Mouse (Mus musculus) CD4-positive, CD25-positive, alpha-beta regulatory T cell, adult 4 months (primary cell): ENCODE data around the gene Zgrf1. TPM values are rescaled to one million over a fixed set of nuclear protein-coding genes. Genes with fewer than 3 reads are reported as not detected.

ENCODE experiments used
- ATAC-seq: one replicate; pipeline ENCODE4 v1.8.0; 2017
- polyA plus RNA-seq, 2 experiments: library from polyadenylated mRNA; unstranded; fragments of 100-300 nt; shearing (Covaris generic); gene quantifications; one replicate each; pipeline ENCODE4 v1.2.1; 2017

The Zgrf1 gene
- polyA plus RNA-seq: 1 to 10 TPM; 3.7 to 6.0 TPM

DNA sequence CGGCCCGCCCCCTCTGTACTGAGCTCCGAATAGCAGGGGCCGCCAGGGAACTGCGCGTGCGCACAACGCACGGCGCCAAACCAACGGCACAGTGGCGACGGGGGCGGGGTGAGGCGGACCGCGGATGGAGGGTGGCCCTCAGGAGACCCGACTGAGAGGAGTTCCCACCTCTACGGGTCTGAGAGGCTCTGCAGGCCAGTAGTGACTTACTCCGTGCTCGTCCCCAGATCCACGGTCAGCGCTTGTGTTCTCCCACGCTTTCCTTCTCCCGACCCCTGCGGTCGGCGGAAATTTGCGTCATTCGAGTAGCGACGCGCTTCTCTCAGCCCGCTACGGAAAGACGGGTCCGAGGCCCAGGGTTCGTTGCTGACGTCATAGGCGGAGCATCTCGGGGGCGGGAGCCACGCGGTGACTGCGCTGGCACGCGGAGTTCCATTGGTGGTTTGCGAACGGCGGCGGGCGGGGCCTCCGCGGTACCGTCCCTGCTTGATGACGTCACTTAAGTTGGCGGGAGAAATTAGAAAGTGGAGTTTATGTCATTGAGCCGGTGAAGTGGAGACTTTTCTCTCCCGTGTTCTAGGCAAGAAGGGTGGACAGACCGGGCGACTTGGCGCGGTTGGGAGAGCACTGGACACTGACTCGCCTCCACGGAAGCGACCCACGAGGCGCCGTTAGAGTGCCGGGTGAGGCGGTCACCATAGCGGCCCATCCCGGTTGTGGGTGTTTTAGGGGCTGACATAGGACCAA lies at the start of gene Zgrf1, which contains the start of gene Larp7:
Zgrf1 (plus strand) TSS at position 517 of the 747 bp plus-strand sequence.
Larp7 (minus strand) TSS at position 377 of the 747 bp plus-strand sequence.
- peak; percentile 95 for ATAC-seq

DNA sequence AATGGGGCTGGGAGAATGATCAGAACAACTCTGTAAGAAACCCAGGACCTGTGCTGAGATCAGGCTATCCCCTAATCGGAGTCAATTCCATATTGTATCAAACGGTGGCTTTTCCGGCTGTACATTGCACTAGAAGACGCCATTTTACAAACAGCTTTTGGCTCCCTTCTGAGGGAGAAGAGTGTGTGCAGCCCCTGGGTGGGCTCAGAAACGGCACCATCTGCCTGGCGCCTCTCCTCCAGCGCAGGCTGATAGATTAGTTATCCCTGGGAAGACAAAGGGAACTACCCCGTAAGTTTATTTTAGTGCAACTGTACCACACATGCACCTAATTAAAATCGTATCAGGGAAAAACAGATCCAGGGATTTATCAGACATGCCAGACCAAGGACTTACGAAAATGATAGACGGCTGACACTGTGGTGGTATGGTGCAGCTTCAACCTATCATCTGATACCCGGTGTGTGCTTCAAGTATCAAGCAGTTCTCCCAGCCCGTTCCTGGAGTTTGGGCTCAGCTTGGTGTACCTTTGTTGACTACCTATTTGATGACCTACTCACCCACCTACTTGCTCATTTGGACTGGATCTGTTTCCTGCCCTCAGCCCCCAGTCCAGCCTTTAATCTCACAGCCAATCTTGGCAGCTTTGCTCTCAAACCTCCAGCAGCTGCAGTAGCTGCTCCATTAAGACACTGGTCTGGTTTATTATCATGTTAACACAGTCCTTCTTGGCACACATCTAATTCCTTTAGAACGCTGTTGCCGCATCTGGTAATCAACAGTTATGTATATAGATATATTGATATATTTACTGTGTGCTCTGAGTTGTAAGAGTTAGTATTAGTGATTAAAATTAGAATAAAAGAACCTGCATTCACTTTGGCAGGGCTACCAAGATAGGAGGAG lies 45.2 kb upstream of the Zgrf1 start:
- no peak for ATAC-seq

DNA sequence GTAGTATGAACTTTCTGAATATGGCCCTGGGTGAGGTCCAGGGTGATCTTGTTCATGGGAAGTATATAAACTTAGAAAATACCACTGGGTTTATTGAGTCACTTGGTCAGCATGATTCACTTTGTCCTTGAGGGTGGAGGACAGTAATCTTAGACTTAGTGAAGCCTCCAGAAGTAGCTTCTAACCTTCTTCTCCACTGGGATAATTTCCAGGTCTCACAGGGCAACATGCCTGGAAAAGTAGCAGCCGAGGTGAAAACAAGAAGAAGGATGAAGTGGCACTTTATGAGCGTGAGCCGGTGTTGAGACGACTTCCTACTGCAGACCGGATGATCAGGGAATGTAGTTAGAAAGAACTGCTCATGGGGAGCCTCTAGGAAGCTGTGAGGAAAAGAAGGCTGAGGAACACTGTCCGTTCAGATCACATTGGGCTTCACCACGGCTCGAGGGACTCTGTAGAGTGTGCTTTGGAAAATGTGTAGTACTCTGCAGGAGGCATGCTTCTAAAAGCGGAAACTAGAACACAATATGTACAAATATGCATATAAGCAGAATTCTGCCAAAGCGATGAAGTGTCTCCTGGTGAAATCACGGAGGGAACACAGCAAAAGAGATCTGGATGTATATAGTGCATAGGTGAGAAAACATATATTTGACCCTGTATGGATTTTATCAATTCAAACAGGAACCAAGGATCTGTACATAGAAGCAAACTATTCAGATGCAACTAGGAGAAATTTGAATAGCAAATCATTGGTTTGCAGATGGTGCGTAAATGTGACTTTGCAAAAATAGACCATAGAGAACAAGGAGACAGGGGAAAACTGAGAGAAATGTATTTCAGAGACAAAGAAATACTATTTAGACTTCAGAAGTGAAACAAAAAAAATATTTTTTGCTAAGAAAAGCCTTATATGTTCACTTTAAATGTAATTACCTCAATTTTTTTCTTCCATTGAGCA lies 41.2 kb upstream of the Zgrf1 start:
- no peak for ATAC-seq

DNA sequence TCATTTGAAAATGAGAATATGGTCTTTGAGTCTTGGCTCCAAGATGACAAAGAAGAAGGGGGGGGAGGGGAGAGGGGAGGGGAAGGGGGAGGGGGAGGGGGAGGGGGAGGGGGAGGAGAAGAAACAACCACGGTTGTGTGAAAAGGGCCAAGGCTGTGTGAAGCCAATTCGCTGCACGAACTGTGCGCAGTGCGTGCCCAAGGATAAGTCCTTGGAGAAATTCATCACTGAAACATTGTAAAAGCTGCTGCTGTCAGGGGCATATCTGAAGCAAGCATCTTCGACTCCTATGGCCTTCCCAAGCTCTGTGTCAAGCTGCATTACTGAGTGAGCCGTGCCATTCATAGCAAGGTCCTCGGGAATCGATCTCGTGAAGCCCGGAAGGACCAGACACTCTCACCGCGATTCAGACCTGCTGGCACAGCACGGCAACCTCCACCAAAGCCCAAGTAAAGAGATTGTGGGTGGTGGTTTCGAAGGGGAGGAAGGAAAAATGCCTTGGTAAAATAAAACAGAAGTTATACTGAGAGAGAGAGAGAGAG lies 40.4 kb upstream of the Zgrf1 start:
- no peak for ATAC-seq

DNA sequence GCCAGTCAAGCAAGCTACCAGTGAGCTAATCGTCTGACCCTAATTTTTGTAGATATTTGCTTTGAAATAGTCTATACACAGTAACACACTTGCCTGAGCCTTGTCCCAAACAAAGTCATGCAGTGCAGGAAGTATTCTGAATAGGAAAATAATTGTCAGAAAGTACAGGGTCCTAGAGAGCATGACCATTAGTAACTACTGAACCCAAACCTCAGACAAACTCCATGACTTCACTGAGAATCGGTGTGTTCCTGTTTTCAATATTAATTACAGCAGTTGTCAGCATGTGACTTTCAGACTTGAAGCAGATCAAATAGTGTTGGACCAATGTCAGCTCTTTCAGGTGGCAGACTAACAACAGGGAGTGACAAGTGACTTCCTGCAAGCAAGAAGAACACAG lies 39.6 kb upstream of the Zgrf1 start:
- ATAC-seq: no peak

DNA sequence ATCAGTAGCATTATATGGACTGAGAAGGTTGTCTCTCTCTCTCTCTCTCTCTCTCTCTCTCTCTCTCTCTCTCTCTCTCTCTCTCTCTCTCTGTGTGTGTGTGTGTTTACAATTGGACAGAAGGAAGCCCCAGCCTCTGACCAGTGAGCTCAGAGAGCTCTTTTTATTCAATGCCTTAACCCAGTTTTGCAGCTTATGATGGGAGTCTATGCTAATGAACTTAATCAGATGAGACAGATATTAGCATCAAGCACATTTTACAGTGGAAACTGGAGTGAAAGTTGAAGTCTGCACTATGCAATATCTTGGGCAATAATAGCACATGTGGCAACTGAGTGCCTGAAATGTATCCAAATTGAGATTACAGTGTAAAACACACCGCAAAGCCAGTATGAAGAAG lies 38.0 kb upstream of the Zgrf1 start:
- no peak for ATAC-seq

DNA sequence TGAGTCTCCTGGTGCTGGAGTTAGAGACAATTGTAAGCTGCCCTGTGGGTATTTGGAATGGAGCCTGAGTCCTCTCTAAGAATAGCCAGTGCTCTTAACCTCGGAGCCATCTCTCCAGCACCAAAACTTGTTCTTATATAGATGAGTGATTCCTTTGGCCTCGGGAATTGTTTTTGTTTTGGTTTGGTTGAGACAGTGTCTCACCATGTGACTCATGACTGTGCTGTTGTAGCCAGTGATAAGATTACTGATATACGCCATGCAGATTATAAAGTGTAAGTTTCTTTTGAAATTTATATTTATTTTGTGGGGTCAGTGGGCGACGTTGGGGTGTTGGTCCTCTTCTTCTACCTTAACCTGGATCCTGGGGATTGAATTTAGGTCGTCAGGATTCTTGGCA lies 33.0 kb upstream of the Zgrf1 start:
- ATAC-seq: no peak

DNA sequence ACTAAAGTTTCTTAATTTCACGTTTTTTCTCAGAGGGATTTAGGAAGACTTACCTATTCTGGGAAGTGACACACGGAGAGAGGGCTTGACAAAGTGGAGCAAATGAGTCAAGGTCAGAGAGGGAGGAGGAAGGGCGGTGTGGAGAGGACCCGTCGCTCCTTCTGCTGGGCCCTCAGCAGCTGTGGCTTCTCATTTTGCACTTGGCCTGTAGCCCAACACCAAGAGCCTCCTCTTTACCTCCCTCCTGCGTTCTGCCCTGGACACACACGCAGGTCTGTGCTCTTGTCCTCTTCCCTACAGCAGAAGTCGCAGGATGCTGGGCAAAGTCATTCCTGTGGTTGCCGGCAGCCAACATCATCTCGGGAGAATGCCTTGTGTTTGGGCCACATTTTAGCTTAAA lies 32.1 kb upstream of the Zgrf1 start:
- no peak for ATAC-seq

DNA sequence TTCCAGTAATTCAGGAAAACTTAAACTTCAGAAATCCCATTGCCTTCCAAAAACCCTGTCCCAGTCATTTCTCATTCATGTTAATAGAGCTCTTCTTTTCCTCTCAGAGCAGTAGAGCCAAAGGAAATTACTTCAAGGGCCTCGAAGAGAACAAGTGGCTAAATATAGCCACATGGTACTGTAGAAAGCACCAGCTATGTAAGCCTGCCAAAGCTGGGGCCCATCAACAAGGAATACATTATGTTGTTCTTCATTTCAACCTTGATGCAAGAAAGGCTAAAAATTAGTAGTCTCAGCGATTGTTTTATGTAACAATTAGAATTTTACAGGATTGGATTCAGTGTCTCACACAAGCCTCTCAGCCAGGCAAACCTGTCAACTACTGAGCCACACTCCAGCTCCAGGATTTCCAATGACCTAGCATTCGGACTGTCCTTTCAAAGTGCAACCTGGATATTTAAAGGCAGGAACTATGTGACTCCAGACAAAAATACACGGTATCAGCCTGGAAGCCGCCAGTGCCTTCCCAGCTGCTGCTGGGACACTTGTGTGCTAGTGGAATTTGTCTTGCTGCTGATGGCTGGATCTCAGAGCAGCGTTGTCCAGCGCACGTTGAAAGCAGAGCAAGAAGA lies 28.0 kb upstream of the Zgrf1 start:
- ATAC-seq: no peak

DNA sequence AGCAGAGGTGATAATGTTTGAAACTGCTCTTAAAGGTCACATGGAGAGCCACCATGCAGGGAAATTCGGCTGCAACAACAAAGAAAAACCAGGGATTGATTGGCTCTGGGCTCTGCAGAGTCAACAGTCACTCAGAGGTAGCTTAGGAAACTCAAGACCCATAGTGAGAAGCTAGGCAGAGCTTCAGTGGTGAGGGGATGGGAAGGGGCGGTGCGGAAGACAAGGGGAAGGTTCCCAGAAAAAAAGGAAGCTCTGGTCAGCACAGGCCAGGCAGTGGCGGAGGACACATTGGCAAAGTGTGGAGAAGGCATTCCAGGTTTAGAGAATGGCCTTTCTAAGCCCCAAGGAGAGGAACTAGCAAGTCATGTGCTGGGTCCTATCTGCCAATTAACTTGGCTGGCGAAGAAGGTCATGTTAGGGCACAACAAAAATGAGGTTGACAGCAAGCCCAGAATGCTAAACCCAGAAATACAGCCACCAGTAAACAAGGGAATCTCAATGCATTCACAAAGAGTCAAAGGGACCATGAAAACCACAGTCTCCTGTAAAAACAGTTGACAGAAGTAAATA lies 25.7 kb upstream of the Zgrf1 start:
- no peak for ATAC-seq

DNA sequence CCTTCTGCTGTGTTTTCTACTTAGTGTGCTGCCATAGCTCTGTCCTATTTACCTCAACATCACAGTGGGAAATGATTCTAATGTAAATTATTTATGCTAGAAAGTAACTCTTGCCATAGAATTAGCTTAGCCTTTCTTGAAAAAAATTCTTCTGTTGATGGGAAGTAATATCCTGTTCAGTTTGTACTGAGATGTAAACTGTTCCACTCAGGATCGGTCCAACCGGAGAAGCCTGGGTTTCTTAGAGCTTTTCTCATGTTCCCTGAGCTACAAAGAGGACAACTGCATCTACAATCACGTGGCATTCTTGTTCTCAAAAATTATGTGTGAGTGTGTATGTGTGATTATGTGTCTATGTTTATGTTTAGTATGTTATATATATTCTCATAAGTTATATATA lies 24.1 kb upstream of the Zgrf1 start:
- ATAC-seq: no peak

DNA sequence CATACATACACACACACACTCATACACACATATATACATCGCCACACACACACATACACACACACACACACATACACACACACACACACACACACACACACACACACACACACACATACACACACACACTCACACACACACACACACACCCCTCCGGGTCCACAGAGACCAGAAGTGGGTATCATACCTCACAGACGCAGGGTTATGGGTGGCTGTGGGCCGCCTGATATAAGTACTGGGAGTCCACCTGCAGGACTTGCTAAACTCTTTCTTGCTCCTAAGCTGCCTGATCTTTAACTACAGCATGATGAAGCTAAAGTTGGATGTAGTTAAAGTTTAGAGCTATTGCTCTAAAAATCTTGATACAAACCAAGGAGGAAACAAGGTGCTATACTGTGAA lies 23.5 kb upstream of the Zgrf1 start:
- ATAC-seq: no peak

DNA sequence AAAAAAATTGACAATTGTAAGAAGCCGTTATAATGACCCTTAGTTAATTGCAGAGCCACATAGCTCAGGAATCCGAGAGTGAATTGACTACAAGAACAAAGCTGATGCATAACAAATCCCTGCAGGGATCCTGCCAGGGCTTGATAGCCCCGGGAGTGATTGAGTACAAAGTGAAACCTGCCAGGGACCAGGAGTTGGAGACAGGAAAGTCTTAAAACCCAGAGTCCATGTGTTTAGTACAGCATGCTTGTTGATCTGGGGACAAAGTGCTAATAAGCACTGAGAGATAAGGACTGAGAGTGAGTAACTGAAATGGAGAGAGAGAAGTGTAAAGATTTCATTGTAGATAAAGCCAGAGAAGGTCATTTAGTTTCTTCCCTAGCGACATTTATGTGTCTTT lies 23.0 kb upstream of the Zgrf1 start:
- ATAC-seq: no peak

DNA sequence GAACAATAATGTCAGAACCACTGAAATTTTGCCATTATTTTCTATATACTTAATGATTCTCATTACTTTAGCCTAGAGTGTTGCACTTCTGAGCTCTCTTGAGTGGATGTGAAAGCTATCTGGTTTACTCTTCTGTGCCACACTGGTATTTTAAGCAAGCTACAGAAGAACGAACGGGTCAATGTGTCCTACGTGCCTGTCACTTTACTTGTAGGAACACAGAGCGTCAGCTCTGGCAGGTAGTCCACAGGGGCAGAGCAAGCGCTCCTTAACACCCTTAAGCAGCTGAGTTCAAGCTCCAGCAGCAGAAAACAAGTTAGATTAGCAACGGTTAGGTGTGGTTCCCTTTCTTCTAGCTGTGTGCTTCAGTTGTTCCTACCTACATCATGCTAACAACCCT lies 14.1 kb upstream of the Zgrf1 start:
- ATAC-seq: no peak

DNA sequence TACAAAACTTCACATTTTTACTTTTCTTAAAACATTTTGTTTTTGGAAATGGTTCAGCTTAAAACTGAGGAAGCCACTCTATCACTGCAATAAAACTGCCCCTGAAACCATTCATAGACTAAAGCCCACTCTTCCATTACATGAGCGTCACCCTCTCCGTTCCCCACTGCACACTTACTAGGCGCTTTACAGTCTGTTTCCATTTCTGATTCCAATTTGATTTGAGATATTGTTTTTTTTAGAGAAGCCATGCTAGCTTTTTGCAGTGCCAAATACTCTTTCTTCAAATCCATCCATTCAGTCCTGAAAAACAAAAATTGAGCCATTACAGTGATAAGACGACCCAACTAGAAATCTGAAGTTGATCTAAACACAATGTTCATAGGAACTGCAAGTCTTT lies 9.3 kb upstream of the Zgrf1 start:
- ATAC-seq: no peak

DNA sequence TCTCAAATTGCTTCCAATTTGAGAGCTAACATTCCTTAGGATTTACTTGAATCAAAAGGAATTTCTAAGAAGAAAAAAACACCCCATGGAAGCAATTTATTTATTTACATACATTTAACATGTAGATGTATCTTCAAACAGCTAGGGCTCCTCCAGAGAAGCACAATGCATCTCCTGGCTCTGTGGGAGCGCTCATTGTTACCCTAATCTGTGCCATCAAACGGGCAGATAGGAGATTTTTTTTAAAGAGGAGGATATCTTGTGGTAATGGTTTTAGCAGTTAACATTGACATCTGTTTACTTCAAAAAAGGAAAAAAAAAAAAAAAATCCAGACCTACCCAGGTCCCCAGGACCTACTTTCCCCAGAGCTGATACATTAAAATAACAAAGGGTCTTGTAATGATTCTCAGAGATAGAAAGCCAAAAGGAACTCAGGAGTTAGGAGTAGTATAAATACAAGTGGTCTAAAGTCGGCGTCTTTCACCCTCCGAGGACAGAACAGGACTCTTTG lies 8.6 kb upstream of the Zgrf1 start:
- ATAC-seq: no peak

DNA sequence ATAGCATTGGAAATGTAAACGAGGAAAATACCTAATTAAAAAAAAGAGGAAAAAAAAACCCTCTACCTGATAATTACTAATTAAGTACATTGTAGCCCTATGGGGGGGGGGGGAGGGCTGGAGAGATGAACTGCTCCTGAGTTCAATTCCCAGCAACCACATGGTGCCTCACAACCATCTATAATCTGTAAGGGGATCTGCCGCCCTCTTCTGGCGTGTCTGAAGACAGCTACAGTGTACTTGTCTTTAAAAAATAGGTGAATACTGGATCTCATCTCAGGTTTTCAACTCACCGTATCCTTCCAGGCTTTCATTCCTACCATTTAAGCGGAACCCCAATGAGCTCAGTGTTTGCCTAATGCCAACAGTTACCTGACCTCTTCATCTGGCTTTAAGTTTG lies 5.4 kb upstream of the Zgrf1 start:
- no peak for ATAC-seq

DNA sequence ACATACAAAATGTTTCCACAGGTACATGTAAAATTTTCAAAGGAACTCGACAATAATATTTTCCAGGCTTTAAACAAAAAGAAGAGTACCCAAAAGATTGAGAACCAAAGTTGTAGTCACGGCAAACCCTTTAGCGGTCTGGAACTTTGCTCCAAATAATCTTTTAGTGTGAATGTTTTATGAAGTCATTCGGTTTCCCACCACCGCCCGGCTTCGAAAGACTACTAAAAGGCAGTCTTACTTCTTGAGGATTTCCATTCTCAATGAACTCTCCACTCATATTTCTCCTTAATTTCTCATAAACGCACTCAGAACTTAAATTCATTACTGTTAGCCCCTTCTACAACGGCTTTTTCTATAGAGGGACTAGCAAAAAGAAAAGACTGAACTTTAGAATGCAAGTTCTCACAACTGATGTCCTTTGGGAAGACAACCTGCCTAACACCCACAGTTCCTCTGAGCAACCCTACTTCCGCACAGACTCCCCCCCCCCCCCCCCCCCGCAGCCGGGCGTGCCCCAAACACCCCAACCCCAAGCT lies 786 bp upstream of the Zgrf1 start:
- ATAC-seq: no peak

DNA sequence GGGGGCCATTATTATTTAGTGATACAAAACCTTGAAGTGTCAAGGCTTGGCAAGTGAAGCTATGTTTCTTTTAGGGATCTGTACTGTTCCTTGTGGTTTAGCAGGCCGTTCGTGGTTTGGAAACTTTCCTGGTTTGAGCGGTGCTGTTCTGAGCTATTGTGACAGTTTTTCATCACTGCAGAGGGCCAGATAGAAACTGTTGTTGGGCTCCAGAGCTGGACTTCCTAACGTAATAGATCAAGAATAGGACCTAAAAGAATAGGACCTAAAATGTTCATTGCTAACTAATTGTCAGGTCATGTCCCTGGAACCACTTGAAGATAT lies 393 bp downstream of the Zgrf1 start:
- no peak for ATAC-seq

DNA sequence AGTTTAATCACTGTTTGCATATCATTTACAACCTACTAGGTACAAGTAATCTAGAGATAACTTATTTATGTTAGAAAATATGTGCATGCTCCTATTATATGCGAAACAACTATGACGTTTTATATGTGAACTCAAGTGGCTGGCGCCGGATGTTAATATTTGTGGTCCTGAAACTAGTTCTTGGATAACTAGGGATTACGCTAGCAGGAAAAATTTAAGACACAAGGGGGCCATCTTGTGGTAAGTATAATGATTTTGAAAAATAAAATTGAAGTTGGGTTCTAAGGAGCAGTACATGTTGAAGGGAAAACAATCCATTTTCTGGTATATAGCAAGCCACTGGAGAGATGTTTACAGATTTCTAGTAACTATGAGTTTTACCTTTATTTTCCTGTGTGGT lies 1.4 kb downstream of the Zgrf1 start:
- no peak for ATAC-seq

DNA sequence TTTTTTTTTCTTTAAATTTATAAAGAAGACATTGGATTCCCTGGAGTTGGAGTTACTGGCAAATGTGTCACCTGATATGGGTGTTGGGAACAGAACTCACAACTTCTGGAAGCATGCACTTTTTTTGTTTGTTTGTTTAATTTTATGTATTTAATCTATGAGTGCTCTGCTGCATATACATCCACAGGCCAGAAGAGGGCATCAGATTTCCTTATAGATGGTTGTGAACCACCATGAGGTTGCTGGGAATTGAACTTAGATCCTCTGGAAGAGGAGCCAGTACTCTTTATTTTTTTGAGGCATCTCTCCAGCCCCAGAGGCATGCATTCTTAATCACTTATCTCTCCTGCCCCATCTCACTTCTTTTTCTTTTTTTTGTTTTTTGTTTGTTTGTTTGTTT lies 4.9 kb downstream of the Zgrf1 start:
- ATAC-seq: no peak
